Mouse (Mus musculus) kidney, postnatal 14 days (tissue): ENCODE measurements around the gene Bscl2.
A peak's percentile ranks its signal among the peaks of the same experiment; 100 is the strongest.
"Not testable (repeated sequence)": the region's sequence is repeated elsewhere in the genome, so short reads cannot be mapped to it uniquely, and the experiment has no call there.

Source experiments
- DNase-seq: peaks from one replicate; pipeline ENCODE4 v3.0.0; 2022; ENCODE audit warnings: mixed read lengths

Gene Bscl2

GRCm38 (mm10) chr19:8872266-8872840 is 35.1 kb downstream of the Bscl2 start:
- peak; percentile 19 for DNase-seq

DNA sequence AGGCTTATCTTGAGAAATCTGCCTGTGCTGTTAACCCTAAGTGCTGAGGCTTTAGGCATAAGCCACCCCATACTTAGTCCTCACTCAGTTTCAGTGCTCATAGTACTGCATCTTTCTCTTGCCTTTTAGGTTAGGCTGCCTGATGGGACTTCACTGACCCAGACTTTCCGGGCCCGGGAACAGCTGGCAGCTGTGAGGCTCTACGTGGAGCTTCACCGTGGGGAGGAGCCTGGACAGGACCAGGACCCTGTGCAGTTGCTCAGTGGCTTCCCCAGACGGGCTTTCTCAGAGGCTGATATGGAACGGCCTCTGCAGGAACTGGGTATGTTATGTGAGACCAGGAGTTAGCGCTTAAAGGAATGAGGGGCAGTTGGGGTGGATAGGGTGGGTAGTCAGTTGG is 37.8 kb downstream of the Bscl2 start:
- no peak for DNase-seq

DNA sequence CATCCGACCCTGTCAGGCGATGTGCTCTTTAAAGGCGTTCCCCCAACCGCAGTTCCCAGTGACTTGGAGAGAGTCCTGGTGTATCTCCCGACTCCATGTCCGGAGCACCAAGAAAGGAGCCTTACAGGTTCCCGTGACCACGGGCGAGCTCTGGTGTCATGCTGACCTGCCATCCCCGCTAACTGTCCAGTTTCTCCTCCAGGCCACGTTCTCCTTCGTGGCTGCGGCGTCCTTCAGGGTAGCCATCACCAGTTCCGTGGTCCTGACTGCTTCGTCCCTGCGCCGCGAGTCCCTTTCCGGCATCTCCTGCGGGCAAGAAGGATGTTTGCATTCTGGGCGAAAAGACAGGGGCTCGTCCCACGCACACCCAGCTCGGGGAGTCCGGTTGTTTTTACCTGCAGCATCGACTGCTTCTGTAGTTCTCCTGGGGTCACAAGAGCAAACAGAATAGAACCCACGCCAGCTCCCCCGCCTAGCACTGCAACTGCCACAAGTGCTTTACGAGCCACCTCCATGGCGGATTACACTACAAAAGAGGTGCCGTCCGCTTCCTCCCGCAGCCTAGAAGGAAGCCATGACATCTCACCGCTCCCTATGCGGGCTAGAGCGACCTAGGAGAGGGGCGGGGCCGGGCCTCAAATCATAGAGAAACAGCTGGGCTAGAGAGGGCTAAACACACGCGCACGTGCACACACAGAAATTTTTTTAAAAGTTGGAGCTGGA is 43.2 kb downstream of the Bscl2 start, which contains the start of gene Uqcc3:
Uqcc3 (minus strand) TSS at position 613 of the 723 bp plus-strand sequence.
- DNase-seq = peak; percentile 94

DNA sequence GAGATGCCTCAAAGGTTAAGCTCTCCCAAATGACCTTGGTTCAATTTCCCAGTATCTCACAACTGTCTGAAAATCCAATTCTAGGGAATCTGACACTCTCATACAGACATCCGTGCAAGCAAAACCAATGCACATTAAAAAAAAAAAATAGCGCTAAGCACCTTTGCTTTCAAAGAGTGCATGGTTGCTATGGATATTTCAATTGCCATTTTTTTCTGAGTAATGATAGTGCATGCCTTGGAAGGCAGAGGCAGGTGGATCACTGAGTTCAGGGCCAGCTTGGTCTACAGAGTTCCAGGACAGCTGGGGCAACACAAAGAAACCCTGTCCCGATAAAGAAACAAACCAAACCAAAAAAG is 43.7 kb downstream of the Bscl2 start:
- DNase-seq = no peak

GRCm38 (mm10) chr19:8883616-8884015 is 46.3 kb downstream of the Bscl2 start, which contains the start of the genes Lbhd1 and Gm49403:
Gene Lbhd1, plus strand, starts transcription at chr19:8883732.
Gene Gm49403, plus strand, starts transcription at chr19:8883930.
- DNase-seq = no peak

DNA sequence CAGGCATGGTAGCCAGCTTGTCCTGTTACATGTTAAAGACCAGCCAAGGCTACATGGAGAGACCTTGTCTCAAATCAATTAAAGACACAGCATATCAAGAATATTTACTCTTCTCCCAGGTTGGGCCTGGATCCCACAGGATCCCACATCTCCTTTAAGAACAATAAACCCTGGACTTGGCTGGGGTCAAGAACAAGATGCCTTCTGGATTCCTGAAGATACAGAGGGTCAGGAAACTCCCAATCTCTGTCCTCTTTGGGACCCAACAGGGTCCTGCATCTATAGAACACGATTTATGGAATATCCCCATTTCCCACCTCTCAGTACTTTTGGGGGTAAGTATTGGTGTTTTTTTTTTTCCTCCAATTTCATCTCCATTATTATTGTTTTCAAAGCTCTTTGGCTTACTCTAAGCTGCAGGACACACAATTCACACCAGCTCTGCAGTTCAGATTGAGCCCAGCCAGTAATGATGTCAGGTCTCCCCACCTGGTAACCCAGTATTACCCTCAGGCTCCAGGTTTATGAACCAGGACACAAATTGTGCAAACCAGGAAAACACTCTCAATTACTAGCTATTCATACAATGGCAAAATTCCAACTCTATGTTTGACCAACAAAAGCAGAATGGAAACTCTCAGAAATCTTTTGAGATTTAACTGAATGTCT is 49.8 kb downstream of the Bscl2 start:
- DNase-seq = no peak

- DNase-seq = no peak
Observed at GRCm38 (mm10) chr19:8887585-8888463, 50.6 kb downstream of the Bscl2 start.

DNA sequence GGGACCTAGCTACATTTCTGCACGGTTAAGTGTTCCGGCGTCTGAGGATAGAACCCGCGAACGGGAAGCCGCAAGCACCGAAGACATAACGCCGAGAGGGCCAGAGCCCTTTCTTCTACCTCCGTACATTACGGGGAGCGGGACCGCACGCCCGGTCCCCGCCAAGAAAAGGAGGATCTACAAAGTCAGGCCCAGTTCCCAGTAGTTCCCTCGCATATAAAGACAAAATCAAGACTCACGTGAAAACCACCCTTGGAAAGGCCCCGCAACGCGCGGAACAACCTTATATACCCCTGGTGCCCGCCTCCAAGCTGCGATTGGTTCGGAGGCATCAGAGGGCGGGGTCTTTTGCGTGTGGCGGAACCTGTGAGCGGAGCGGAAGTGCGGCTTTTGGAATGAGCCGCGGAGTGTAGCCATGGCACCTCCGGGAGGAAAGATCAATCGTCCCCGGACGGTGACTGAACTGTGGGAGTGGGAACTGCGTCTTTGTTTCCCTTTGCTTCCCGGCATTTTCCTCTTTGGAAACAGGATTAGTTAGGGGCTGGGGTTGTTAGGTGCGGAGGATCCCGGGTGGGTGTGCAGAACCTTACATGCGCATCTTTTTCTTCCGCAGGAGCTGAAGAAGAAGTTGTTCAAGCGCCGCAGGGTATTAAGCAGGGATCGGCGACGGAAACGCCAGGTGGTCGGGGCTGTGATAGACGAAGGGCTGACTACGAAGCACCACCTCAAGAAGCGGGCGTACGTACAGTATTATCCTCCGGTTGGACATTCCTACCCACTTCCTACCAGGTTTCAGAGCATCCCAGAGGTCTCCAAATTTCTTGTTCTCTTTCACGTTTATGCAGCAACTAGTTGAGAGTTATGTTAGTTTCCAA is 51.5 kb downstream of the Bscl2 start, which contains the start of the genes 1810009A15Rik and Gm49416:
1810009A15Rik (plus strand) TSS at position 343 of the 875 bp plus-strand sequence.
Gm49416 (plus strand) TSS at position 416 of the 875 bp plus-strand sequence.
- peak; percentile 96 for DNase-seq

DNA sequence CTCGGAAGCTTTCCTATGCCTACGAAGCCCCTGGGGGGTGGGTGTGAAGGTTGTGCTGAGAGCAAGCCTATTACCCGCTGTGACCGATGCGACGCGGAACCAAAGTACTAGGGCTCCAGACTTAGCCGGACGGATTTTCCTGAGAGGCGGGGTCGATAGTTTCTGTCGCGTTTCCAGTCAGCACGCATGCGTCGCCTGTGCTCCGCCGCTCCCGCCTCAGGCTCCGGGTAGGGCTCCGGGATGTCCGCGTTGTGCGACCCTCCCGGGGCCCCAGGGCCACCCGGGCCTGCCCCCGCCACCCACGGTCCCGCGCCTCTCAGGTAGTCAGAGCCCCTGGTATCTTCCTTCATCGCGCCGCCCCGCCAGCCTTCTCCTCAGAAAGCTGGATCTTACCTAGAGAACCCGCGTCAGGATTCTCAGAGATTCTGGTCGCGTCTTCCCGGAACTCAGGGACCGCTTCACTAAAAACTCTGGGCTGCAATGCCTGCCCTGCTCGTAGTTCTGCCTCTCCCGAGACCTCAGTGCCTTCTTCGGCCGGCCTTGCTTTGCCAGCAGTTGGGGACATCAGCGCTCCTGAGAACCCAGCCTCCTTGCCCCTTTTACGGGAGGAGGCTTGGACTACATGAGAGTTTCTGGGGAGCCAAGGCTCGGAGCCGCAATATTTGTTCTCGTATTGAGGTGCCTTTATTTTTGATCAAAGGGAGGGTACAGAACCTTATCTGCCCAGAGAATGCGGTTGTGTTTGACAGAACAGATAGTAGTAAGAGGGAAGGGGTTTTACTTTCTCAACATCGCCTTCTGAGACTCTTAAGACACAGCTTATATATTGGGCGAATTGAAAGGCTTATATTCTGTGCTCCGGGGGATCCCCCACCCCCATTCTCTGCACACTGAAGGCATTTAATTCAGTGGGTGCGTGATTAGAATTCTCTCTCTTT is 55.8 kb downstream of the Bscl2 start, which contains the start of gene Ints5:
Ints5 (plus strand) TSS at position 177 of the 938 bp plus-strand sequence.
- peak; percentile 89 for DNase-seq

GRCm38 (mm10) chr19:8895397-8895960 is 58.2 kb downstream of the Bscl2 start:
- no peak for DNase-seq

GRCm38 (mm10) chr19:8896231-8896630 is 59.0 kb downstream of the Bscl2 start:
- DNase-seq = not testable (repeated sequence)

DNA sequence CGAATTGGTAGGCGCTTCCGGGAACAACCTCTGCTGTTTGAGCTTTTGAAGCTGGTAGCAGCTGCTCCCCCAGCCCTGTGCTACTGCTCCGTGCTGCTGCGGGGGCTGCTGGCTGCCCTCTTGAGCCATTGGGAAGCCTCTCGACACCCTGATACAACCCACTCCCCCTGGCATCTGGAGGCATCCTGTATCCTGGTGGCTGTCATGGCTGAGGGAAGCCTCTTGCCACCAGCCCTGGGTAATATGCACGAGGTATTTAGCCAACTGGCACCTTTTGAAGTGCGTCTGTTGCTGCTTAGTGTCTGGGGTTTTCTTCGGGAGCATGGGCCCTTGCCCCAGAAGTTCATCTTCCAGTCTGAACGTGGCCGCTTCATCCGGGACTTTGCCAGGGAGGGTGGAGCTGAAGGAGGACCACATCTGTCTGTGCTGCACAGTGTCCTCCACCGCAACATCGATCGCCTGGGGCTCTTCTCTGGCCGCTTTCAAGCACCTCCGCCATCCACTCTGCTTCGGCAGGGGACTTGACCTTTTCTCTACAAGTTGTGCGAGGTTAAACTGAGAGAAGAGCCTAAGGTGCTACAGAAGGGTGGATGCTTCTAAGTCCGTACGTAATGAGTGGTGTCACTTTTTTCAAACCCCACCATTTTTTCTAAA is 60.1 kb downstream of the Bscl2 start:
- DNase-seq = peak; percentile 55

GRCm38 (mm10) chr19:8897865-8898495 is 60.7 kb downstream of the Bscl2 start, which contains the start of gene Ganab:
Gene Ganab, plus strand, starts transcription at chr19:8898071.
- DNase-seq = peak; percentile 97
